Mouse (Mus musculus): ENCODE results near the gene Osbpl10. TPM values are rescaled to one million over a fixed set of nuclear protein-coding genes. Genes with fewer than 3 reads are reported as not detected.

Osbpl10 gene
- polyA plus RNA-seq, 1 experiment from 2014 or later, result 2.6 TPM

GRCm38 (mm10) chr9:115214572-115215571, 236.5 kb downstream of the Osbpl10 start:
- Histone ChIP-seq H3K27ac (ENCODE audit: low read depth, low read length) (peak overlapping the region; percentile 5), H3K27me3 (ENCODE audit: control insufficient read depth, insufficient read depth, low read length) (peaks cover 4% of the 10 kb centered on the region; the same call in 1 of the 2 replicates), H3K4me2 (replicated peaks; ENCODE audit: low read depth, low read length) (no peak overlapping the region), H3K36me3 (ENCODE audit: control insufficient read depth, insufficient read depth, low read length) (no peaks in the 10 kb centered on the region), H3K9ac (ENCODE audit: low read depth, low read length) (no peak overlapping the region; the same call in 1 of the 2 replicates), H3K9me3 (ENCODE audit: control insufficient read depth, low read length) (0 out of 2 replicates have a peak, but pooled peaks cover 3% of the 10 kb centered on the region), H3K4me1 (ENCODE audit: control insufficient read depth, insufficient read depth, low read length) (peaks cover 18% of the 10 kb centered on the region), H3K4me3 (ENCODE audit: low read length) (no peak overlapping the region)
- ATAC-seq (ENCODE audit: low FRiP score, low TSS enrichment), result peak; percentile 70
- 12% methylated on average over 7 of the region's 7 CpGs for WGBS

GRCm38 (mm10) chr9:115215830-115216701, 237.7 kb downstream of the Osbpl10 start:
- Histone ChIP-seq H3K9ac (ENCODE audit: low read depth, low read length) (no peak overlapping the region), H3K27ac (ENCODE audit: low read depth, low read length) (peak overlapping the region; percentile 5; the same call in 1 of the 2 replicates), H3K27me3 (ENCODE audit: control insufficient read depth, insufficient read depth, low read length) (peaks cover 4% of the 10 kb centered on the region; the same call in 1 of the 2 replicates), H3K9me3 (ENCODE audit: control insufficient read depth, low read length) (0 out of 2 replicates have a peak, but pooled peaks cover 3% of the 10 kb centered on the region), H3K4me3 (ENCODE audit: low read length) (no peak overlapping the region), H3K4me2 (replicated peaks; ENCODE audit: low read depth, low read length) (peak overlapping the region; percentile 2; the same call in 1 of the 2 replicates), H3K4me1 (ENCODE audit: control insufficient read depth, insufficient read depth, low read length) (peaks cover 18% of the 10 kb centered on the region), H3K36me3 (ENCODE audit: control insufficient read depth, insufficient read depth, low read length) (no peaks in the 10 kb centered on the region)
- 18% methylated on average over 21 of the region's 21 CpGs for WGBS
- ATAC-seq (ENCODE audit: low FRiP score, low TSS enrichment), result peak; percentile 85

GRCm38 (mm10) chr9:115217984-115218383, 239.6 kb downstream of the Osbpl10 start:
- Histone ChIP-seq H3K9me3 (ENCODE audit: control insufficient read depth, low read length) (0 out of 2 replicates have a peak, but pooled peaks cover 3% of the 10 kb centered on the region), H3K4me1 (ENCODE audit: control insufficient read depth, insufficient read depth, low read length) (peaks cover 18% of the 10 kb centered on the region), H3K4me2 (replicated peaks; ENCODE audit: low read depth, low read length) (no peak overlapping the region), H3K4me3 (ENCODE audit: low read length) (no peak overlapping the region), H3K9ac (ENCODE audit: low read depth, low read length) (no peak overlapping the region), H3K27me3 (ENCODE audit: control insufficient read depth, insufficient read depth, low read length) (peaks cover 2% of the 10 kb centered on the region; the same call in 1 of the 2 replicates), H3K27ac (ENCODE audit: low read depth, low read length) (no peak overlapping the region), H3K36me3 (ENCODE audit: control insufficient read depth, insufficient read depth, low read length) (no peaks in the 10 kb centered on the region)
- 22% methylated on average over 9 of the region's 9 CpGs for WGBS
- ATAC-seq (ENCODE audit: low FRiP score, low TSS enrichment), result no peak

DNA sequence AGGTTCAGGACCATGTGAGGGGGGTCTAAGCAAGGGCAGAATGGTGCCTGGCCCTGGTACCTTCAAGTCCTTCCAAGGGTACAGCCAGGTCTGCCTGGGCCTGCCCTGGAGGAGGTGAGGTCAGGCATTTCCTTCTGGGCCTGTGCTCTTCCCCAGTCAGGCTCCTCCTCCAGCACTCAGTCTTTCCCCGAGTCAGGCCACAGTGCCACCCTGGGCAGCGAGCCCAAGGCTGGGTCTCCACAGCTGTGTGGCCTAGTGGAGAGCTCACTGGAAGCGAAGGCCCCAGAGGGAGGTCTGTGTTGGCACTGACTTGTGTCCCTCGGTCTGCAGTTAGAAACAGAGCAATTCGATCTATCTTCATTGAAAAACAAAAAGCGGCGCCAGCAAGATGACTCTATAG, 242.1 kb downstream of the Osbpl10 start:
- Histone ChIP-seq H3K4me2 (replicated peaks; ENCODE audit: low read depth, low read length) (no peak overlapping the region), H3K36me3 (ENCODE audit: control insufficient read depth, insufficient read depth, low read length) (no peaks in the 10 kb centered on the region), H3K9ac (ENCODE audit: low read depth, low read length) (no peak overlapping the region), H3K27ac (ENCODE audit: low read depth, low read length) (no peak overlapping the region), H3K4me1 (ENCODE audit: control insufficient read depth, insufficient read depth, low read length) (peaks cover 7% of the 10 kb centered on the region), H3K9me3 (ENCODE audit: control insufficient read depth, low read length) (no peaks in the 10 kb centered on the region), H3K4me3 (ENCODE audit: low read length) (no peak overlapping the region), H3K27me3 (ENCODE audit: control insufficient read depth, insufficient read depth, low read length) (no peaks in the 10 kb centered on the region)
- ATAC-seq (ENCODE audit: low FRiP score, low TSS enrichment), result no peak
- 72% methylated on average over 7 of the region's 7 CpGs for WGBS

DNA sequence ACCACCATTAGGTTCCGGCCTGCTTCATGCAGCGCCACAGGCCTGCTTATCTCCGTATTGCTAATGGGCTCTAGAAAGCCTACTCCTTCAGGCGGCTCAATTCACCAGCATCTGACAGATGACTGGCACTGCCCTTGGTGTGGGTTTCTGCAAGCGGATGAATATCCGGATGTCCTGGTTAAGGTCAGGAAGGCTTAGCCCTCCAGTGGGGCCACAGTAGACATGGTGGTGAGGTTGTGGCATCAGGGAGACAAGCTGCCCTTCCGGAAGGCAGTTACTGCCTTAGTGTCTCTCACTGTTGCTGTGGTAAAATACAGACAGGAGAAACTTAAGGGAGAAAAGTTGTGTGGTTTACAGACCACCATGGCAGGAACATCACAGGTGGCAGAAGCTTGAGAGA, 242.9 kb downstream of the Osbpl10 start:
- Histone ChIP-seq H3K9me3 (ENCODE audit: control insufficient read depth, low read length) (no peaks in the 10 kb centered on the region), H3K9ac (ENCODE audit: low read depth, low read length) (no peak overlapping the region)
- no peak for ATAC-seq (ENCODE audit: low FRiP score, low TSS enrichment)

GRCm38 (mm10) chr9:115224744-115225354, 246.5 kb downstream of the Osbpl10 start:
- Histone ChIP-seq H3K36me3 (ENCODE audit: control insufficient read depth, insufficient read depth, low read length) (no peaks in the 10 kb centered on the region), H3K9me3 (ENCODE audit: control insufficient read depth, low read length) (no peaks in the 10 kb centered on the region), H3K27ac (ENCODE audit: low read depth, low read length) (no peak overlapping the region), H3K4me3 (ENCODE audit: low read length) (no peak overlapping the region), H3K4me2 (replicated peaks; ENCODE audit: low read depth, low read length) (no peak overlapping the region), H3K27me3 (ENCODE audit: control insufficient read depth, insufficient read depth, low read length) (no peaks in the 10 kb centered on the region), H3K9ac (ENCODE audit: low read depth, low read length) (no peak overlapping the region), H3K4me1 (ENCODE audit: control insufficient read depth, insufficient read depth, low read length) (peaks cover 3% of the 10 kb centered on the region; the same call in 1 of the 2 replicates)
- no peak for ATAC-seq (ENCODE audit: low FRiP score, low TSS enrichment)
- WGBS, result 65% methylated on average over 7 of the region's 7 CpGs

More for the DNA sequence above, 242.9 kb downstream of the Osbpl10 start:
- no peak overlapping the region for H3K4me3 ChIP-seq (ENCODE audit: low read length)
- WGBS, result 88% methylated on average over 7 of the region's 7 CpGs
- H3K4me1 ChIP-seq (ENCODE audit: control insufficient read depth, insufficient read depth, low read length), result no peaks in the 10 kb centered on the region
- H3K4me2 ChIP-seq (replicated peaks; ENCODE audit: low read depth, low read length), result no peak overlapping the region
- no peaks in the 10 kb centered on the region for H3K36me3 ChIP-seq (ENCODE audit: control insufficient read depth, insufficient read depth, low read length)
- no peak overlapping the region for H3K27ac ChIP-seq (ENCODE audit: low read depth, low read length)
- H3K27me3 ChIP-seq (ENCODE audit: control insufficient read depth, insufficient read depth, low read length), result no peaks in the 10 kb centered on the region

- Histone ChIP-seq H3K4me1 (ENCODE audit: control insufficient read depth, insufficient read depth, low read length) (peaks cover 8% of the 10 kb centered on the region; the same call in 1 of the 2 replicates), H3K9ac (ENCODE audit: low read depth, low read length) (no peak overlapping the region), H3K27me3 (ENCODE audit: control insufficient read depth, insufficient read depth, low read length) (no peaks in the 10 kb centered on the region), H3K4me3 (ENCODE audit: low read length) (no peak overlapping the region), H3K9me3 (ENCODE audit: control insufficient read depth, low read length) (no peaks in the 10 kb centered on the region), H3K4me2 (replicated peaks; ENCODE audit: low read depth, low read length) (no peak overlapping the region), H3K36me3 (ENCODE audit: control insufficient read depth, insufficient read depth, low read length) (no peaks in the 10 kb centered on the region), H3K27ac (ENCODE audit: low read depth, low read length) (no peak overlapping the region)
- 74% methylated on average over 4 of the region's 4 CpGs for WGBS
- no peak for ATAC-seq (ENCODE audit: low FRiP score, low TSS enrichment)
Measured at GRCm38 (mm10) chr9:115229145-115229544, 250.8 kb downstream of the Osbpl10 start.

- 51% methylated on average over 10 of the region's 10 CpGs for WGBS
Measured at GRCm38 (mm10) chr9:115229676-115230075, 251.3 kb downstream of the Osbpl10 start.

More at GRCm38 (mm10) chr9:115229676-115230075, 251.3 kb downstream of the Osbpl10 start:
- 0 out of 2 replicates have a peak, but pooled peaks have one; percentile 11 for ATAC-seq (ENCODE audit: low FRiP score, low TSS enrichment)
- Histone ChIP-seq H3K27me3 (ENCODE audit: control insufficient read depth, insufficient read depth, low read length) (no peaks in the 10 kb centered on the region), H3K9me3 (ENCODE audit: control insufficient read depth, low read length) (no peaks in the 10 kb centered on the region), H3K4me2 (replicated peaks; ENCODE audit: low read depth, low read length) (no peak overlapping the region), H3K4me3 (ENCODE audit: low read length) (no peak overlapping the region), H3K4me1 (ENCODE audit: control insufficient read depth, insufficient read depth, low read length) (peaks cover 8% of the 10 kb centered on the region; the same call in 1 of the 2 replicates), H3K9ac (ENCODE audit: low read depth, low read length) (no peak overlapping the region), H3K36me3 (ENCODE audit: control insufficient read depth, insufficient read depth, low read length) (no peaks in the 10 kb centered on the region), H3K27ac (ENCODE audit: low read depth, low read length) (no peak overlapping the region)

Measured in kidney, embryonic 14.5 days (tissue).